In genomic region chr16:13986574-13987478, GRCm38 (mm10) we compare ENCODE assay signal across 10 mouse cellular contexts. TPM values are rescaled to one million over a fixed set of nuclear protein-coding genes. Genes with fewer than 3 reads are reported as not detected.
DNase-seq lines count a peak whose midpoint lies in the region; ATAC-seq lines count a peak whose summit lies in the region.
"Had no signal": no experiment of that assay in that cellular context is flagged by ENCODE, and none has a peak within 500 bp of the region (broad histone marks: within the 10 kb centered on the region; RNA-seq: fewer than 3 reads in every experiment).

Gene 2900011O08Rik (plus strand): TSS chr16:13986604.
Gene Ifitm7 (minus strand): TSS chr16:13986888.

- no peak within 1 kb of the TSS for H3K27ac ChIP-seq in heart, embryonic 12.5 days (ENCODE audit: poor library complexity, severe bottlenecking)
- H3K27ac ChIP-seq in liver, embryonic 16.5 days (ENCODE audit: low read length), result no peak within 1 kb of the TSS

- H3K4me3 ChIP-seq in heart, embryonic 12.5 days, result peak within 1 kb of the TSS; percentile 46
- H3K4me3 ChIP-seq in liver, embryonic 16.5 days (ENCODE audit: low read depth, low read length), result peak within 1 kb of the TSS; percentile 40

- no peaks in the 10 kb centered on the region for H3K36me3 ChIP-seq in heart, embryonic 12.5 days
- no peaks in the 10 kb centered on the region for H3K36me3 ChIP-seq in liver, embryonic 16.5 days (ENCODE audit: control insufficient read depth, insufficient read depth)

- no peaks in the 10 kb centered on the region for H3K9me3 ChIP-seq in heart, embryonic 12.5 days (replicated peaks)
- no peaks in the 10 kb centered on the region for H3K9me3 ChIP-seq in liver, embryonic 16.5 days (replicated peaks; ENCODE audit: control insufficient read depth, low read length)

- no peak for DNase-seq in heart, adult 9 months (ENCODE audit: low spot score in 2 of 2)
- peak; percentile 62 to 70 for DNase-seq in cerebellum, postnatal 36 days
- DNase-seq in layer of hippocampus, adult 8-10 months (ENCODE audit: low spot score in 2 of 2), result peak; percentile 51 to 63
- peak; percentile 48 to 51 for DNase-seq in right cerebral cortex, postnatal 36 days (ENCODE audit: low spot score in 2 of 2)

- H3K4me2 ChIP-seq in heart, embryonic 12.5 days, result peak within 1 kb of the TSS; percentile 83
- H3K4me2 ChIP-seq in liver, embryonic 16.5 days (ENCODE audit: low read depth, low read length), result peak within 1 kb of the TSS; percentile 64

- H3K9ac ChIP-seq in heart, embryonic 12.5 days, result peak within 1 kb of the TSS; percentile 45
- no peak within 1 kb of the TSS for H3K9ac ChIP-seq in liver, embryonic 16.5 days (ENCODE audit: low read depth, low read length)

- ATAC-seq in heart, embryonic 12.5 days (ENCODE audit: insufficient number of reproducible peaks, low FRiP score), result no peak
- ATAC-seq in granulocyte monocyte progenitor cell, adult 5-6 weeks (replicated peaks; ENCODE audit: poor library complexity, severe bottlenecking), result peak; percentile 94
- ATAC-seq in liver, embryonic 16.5 days (ENCODE audit: low read depth), result no peak; the same call in 1 of the 2 replicates
- no peak for ATAC-seq in inflammation-experienced regulatory T-cells, adult 6 months

- peaks cover 21% of the 10 kb centered on the region for H3K27me3 ChIP-seq in heart, embryonic 12.5 days (replicated peaks)
- H3K27me3 ChIP-seq in liver, embryonic 16.5 days (ENCODE audit: control insufficient read depth, insufficient read depth, low read depth, low read length), result no peaks in the 10 kb centered on the region; the same call in 1 of the 2 replicates

- H3K4me1 ChIP-seq in heart, embryonic 12.5 days (replicated peaks), result peaks cover 8% of the 10 kb centered on the region; the same call in 1 of the 2 replicates
- peaks cover 3% of the 10 kb centered on the region; the same call in 1 of the 2 replicates for H3K4me1 ChIP-seq in liver, embryonic 16.5 days (ENCODE audit: control insufficient read depth, low read depth, low read length)

- 1% methylated on average over 31 of the region's 31 CpGs for WGBS in heart, embryonic 12.5 days
- WGBS in liver, embryonic 16.5 days (ENCODE audit: insufficient replicate concordance), result 2% methylated on average over 31 of the region's 31 CpGs

RNA-seq across cellular contexts. Expression of gene 2900011O08Rik, which starts in this region (rescaled TPM):
- 1.5 and 1.6 TPM in 2 replicates for polyA plus RNA-seq in heart, embryonic 12.5 days (2016; fragmentation: Nextera tagmentation; extraction: Ambion mirVana)
- not detected in 2 replicates for total RNA-seq in granulocyte monocyte progenitor cell, adult 5-6 weeks (2014; fragmentation: Nextera tagmentation)
- 0.34 TPM in 1 of 2 replicates, not detected in the other for total RNA-seq in granulocyte monocyte progenitor cell, adult 5-6 weeks (2017)
- 100 to 1,000 TPM; 231 to 272 (median 251) TPM for total RNA-seq in layer of hippocampus, adult 8-10 months (2022)
- polyA plus RNA-seq in liver, embryonic 16.5 days (2015; fragmentation: Nextera tagmentation; extraction: Ambion mirVana), result 0.08 and 0.13 TPM in 2 replicates
- polyA plus RNA-seq in inflammation-experienced regulatory T-cells, adult 6 months (2017; shearing (Covaris generic)), result 1 to 10 TPM in 1 of 3 experiments, under 1 TPM in 1, not detected in 1; 0.23 to 1.2 TPM
- total RNA-seq: neutrophil, adult 5-6 weeks had no signal

RNA-seq across cellular contexts. Expression of gene Ifitm7, which starts in this region (rescaled TPM):
- 0.34 TPM in 1 of 2 replicates, not detected in the other for polyA plus RNA-seq in heart, embryonic 12.5 days (2016; fragmentation: Nextera tagmentation; extraction: Ambion mirVana)
- 2.8 and 26.7 TPM in 2 replicates for total RNA-seq in granulocyte monocyte progenitor cell, adult 5-6 weeks (2014; fragmentation: Nextera tagmentation)
- total RNA-seq in granulocyte monocyte progenitor cell, adult 5-6 weeks (2017), result 5.3 and 15.9 TPM in 2 replicates
- total RNA-seq in layer of hippocampus, adult 8-10 months (2022), result 1 to 10 TPM; 1.3 to 3.5 (median 2.7) TPM
- 0.12 TPM in 1 of 2 replicates, not detected in the other for polyA plus RNA-seq in liver, embryonic 16.5 days (2015; fragmentation: Nextera tagmentation; extraction: Ambion mirVana)
- under 1 TPM in 1 of 3 experiments, not detected in 2; 0.19 TPM for polyA plus RNA-seq in inflammation-experienced regulatory T-cells, adult 6 months (2017; shearing (Covaris generic))
- total RNA-seq: MEL; neutrophil, adult 5-6 weeks had no signal

Comparison
In these comparisons a context has a peak if more than half of its experiments do, and no peak if none do; other contexts are left out.
1. RNA of gene 2900011O08Rik (total RNA-seq): 231 to 272 TPM in layer of hippocampus, adult 8-10 months; 0.34 TPM in granulocyte monocyte progenitor cell, adult 5-6 weeks; every median in the first group is over 100 times any median in the second.
2. DNase-seq: peak in cerebellum, postnatal 36 days (2 of 2), layer of hippocampus, adult 8-10 months (2 of 2) and right cerebral cortex, postnatal 36 days (2 of 2); none in heart, adult 9 months (0 of 2).